Mouse (Mus musculus) cerebellum, adult 2 months (tissue): ENCODE measurements around the gene Ntmt1.

ENCODE experiments used
- CTCF ChIP-seq: fragments of 200-500 bp; IDR thresholded peaks from 2 replicates; pipeline ENCODE4 v1.5.1; 2011; ENCODE audit warnings: low read depth, mild to moderate bottlenecking, control low read depth, low read length, moderate library complexity, borderline replicate concordance; ENCODE audit not compliant: insufficient read depth
- POLR2A ChIP-seq: fragments of 200-500 bp; IDR thresholded peaks from 2 replicates; pipeline ENCODE4 v1.6.1; 2011; ENCODE audit warnings: low read length, control low read depth, borderline replicate concordance; ENCODE audit not compliant: insufficient read depth

DNA sequence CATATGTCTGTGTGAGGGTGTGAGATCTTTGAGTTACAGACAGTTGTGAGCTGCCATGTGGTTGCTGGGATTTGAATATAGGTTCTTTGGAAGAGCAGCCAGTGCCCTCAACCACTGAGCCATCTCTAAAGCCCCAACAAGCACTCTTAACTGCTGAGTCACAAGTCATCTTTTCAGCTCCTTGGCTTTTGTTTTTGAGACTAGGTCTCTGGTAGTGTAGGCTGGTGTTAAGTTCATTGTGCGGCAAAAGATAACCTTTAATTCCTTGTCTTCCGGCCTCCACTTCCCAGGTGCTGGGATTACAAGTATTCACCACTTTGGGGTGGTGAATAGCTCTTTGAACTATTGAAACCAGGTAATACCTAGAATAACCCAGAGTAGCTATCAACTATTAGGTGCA lies 1.6 kb upstream of the Ntmt1 start:
- TF ChIP-seq CTCF (no peak), POLR2A (no peak)
